Mouse (Mus musculus) left cerebral cortex, postnatal 4 days (tissue): ENCODE measurements at regions not wholly inside any gene's neighbourhood (a gene's known extent, or its start where the extent isn't known, plus 50 kb on each side); places are given as distances from the start of the nearest gene placed in this dataset.

ENCODE experiments used
- DNase-seq: peaks from one replicate; pipeline ENCODE4 v3.0.0-alpha.2; 2022
- intact Hi-C: fragments of 180-260 bp; cut with DNase I; formaldehyde crosslinking; loops from one replicate; pipeline ENCODE4 v1.15.1; 2025

DNA sequence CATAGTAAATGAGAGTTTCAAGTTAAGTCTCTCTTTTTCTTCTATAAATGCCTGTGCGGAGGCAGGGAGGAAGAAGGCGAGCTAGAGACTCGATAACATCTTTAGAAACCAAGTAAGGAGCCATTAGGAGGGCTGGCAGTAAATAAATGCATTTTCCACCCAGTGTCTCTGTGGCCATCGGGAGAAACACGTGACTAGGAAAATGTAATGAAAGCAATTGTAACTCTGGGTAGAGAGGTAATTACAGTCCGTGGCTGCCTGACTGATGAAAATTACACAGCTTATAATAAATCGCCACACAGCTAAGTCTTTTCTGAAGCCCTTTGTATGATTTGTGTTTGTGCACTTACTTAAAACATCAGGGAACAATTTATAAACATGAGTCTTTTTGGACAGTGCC lies 77.4 kb upstream of the Cox10 start:
- intact Hi-C loops, result no loop called here
- DNase-seq, result no peak

GRCm38 (mm10) chr11:64139483-64139882 lies 60.2 kb upstream of the Cox10 start:
- intact Hi-C loops, result no loop called here
- no peak for DNase-seq

DNA sequence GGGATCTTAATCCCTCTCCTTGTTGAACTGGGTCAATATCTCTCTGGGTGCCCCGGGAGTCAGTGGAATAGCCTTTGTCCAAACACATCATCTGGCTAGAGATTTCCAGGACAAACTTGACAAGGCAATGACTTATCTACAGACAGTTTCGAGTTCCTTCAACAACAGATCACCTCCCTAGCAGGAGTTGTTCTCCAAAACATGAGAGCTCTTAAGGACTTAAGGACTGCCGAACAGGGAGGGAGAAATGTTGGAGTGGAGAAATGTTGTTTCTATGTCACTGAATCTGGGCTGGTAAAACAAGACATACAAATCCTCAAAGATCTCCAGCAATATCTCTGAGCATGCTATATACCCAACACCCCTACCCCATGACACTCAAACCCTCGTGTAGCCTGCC lies 59.7 kb upstream of the Cox10 start:
- DNase-seq, result no peak
- intact Hi-C loops, result no loop called here

DNA sequence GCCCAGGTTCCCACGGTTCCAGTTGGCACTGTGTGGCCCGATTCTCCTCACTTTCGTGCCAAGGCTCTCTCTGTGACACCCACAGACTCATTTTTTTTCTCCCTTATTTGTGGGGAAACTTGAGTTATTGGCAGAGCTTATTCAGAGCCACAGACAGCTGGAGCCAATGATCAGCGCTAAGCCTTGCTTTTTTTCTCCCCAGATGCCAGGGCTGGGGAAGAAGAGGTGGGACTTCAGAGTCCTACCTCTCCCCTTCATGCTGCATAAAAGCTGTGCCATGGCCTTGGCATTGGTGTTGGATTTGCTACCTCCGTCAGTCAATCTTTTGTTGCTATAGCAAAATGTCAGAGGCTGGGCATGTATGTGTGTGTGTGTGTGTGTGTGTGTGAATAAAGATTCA lies 56.5 kb upstream of the Cox10 start:
- no peak for DNase-seq
- intact Hi-C loops, result no loop called here

- intact Hi-C loops, result no loop called here
Observed at GRCm38 (mm10) chr11:64135308-64135591, 56.0 kb upstream of the Cox10 start.

DNA sequence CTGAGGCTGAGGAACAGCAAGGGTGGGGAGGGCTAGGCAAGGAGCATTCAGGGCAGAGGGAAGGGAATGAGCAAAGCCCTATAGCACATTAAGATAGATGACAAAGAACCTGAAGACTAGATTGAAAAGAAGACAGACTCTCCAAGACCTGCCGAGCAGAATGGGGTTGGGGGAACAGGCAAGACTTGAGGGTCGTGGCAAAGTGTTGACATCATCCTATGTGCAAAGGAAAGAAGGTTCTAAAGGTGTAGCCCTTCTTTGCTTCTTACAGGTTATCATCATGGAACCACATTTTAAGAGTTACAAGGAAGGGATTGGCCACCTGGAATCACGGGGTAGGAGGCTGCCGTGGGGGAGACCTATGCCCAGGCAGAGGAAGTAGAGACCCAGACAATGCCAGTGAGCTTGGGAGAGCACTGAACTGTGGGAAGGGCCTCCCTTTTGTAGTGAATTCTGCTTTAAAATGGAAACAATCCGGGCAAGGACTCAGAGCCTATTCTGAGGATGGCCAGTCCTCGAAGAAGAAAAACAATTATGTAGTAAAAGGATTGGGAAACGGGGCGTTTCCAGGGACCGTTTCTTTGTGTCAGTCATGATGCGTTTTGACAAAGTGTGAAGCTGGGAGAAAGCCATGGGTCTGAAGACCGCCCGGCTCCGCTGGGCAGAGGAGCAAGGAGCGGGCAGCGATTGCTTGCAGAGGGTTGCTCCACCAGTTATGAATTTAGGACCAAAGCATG lies 55.5 kb upstream of the Cox10 start:
- intact Hi-C loops, result no loop called here
- DNase-seq, result no peak

More at GRCm38 (mm10) chr11:64135308-64135591, 56.0 kb upstream of the Cox10 start:
- DNase-seq, result no peak
